Mouse (Mus musculus) layer of hippocampus, postnatal 36 days (tissue): ENCODE results near the gene Olfr834. TPM values are rescaled to one million over a fixed set of nuclear protein-coding genes. Genes with fewer than 3 reads are reported as not detected.

Source experiments
- DNase-seq, 2 experiments: peaks; one replicate each; pipeline ENCODE4 v3.0.0; 2022
- total RNA-seq, 2 experiments: library from RNA; stranded (reverse); gene quantifications; 2 replicates each; pipeline ENCODE4 v1.2.3; 2021

Olfr834 gene
- not detected for total RNA-seq

- no peak for DNase-seq
These were observed at the start of gene Olfr834 for GRCm38 (mm10) chr9:18987690-18988089. Olfr834 (plus strand) TSS chr9:18987990.

GRCm38 (mm10) chr9:18962021-18962420 lies 25.8 kb upstream of the Olfr834 start:
- no peak for DNase-seq

- DNase-seq = no peak
These were observed 44.6 kb downstream of the Olfr834 start, which contains the start of gene Olfr835 for GRCm38 (mm10) chr9:19032435-19032834. Olfr835 (plus strand) TSS chr9:19032735.

Other genes starting within 250 kb of the Olfr834 start
- not detected for gene Olfr24, start 224.0 kb upstream of the Olfr834 start, total RNA-seq
- gene Olfr828, start 168.5 kb upstream of the Olfr834 start, total RNA-seq = not detected
- not detected for gene Olfr829, start 133.1 kb upstream of the Olfr834 start, total RNA-seq
- gene Olfr830, start 113.3 kb upstream of the Olfr834 start, total RNA-seq = not detected
- gene Olfr832, start 50.9 kb upstream of the Olfr834 start, total RNA-seq = not detected
- gene Olfr835, start 44.7 kb downstream of the Olfr834 start, total RNA-seq = not detected
- gene Olfr836, start 132.4 kb downstream of the Olfr834 start, total RNA-seq = not detected
- gene Olfr837, start 148.3 kb downstream of the Olfr834 start, total RNA-seq = not detected
- under 1 TPM; 0.05 to 0.07 TPM for gene Olfr839-ps1, start 189.3 kb downstream of the Olfr834 start, total RNA-seq